Comparison of ENCODE assay signal across 13 mouse cellular contexts in the genomic region with DNA sequence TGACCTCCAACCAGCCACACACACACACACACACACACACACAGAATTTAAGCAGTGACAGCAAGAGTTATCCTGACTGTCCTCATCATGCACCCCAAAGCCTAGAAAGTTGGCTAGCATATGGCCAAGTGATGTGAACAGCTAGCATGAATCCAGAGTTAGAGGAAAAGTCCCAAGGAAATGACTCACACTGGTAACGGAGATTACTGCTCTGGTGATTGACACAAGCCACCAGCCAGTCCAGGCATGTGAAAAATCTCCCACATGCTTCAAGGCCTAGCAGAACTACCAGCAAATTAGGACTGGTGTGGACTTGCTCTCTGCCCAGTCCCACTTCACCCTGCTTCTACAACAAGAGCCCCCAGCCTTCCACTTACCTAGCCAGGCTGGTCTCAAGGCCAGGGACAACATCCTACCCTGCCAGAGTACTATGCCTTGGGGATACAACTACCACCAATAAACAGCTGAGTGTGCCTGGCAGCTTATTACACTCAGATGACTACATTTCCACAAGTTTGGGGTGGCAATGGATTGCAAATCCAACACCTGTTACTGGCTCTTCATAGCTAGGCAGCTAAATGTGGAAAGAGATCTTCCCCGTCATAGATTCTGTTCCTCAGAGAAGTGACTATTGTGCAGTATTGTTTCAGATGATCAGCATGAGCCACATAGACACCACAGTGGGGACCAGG. TPM values are rescaled to one million over a fixed set of nuclear protein-coding genes. Genes with fewer than 3 reads are reported as not detected.
A peak's percentile ranks its signal among the peaks of the same experiment; 100 is the strongest.
DNase-seq lines count a peak whose midpoint lies in the region; ATAC-seq and TF ChIP-seq lines count a peak whose summit lies in the region.
"Had no signal": no experiment of that assay in that cellular context is flagged by ENCODE, and none has a peak within 500 bp of the region (broad histone marks: within the 10 kb centered on the region; RNA-seq: fewer than 3 reads in every experiment).

No protein-coding gene starts in this region.

- no peaks in the 10 kb centered on the region for H3K27me3 ChIP-seq in heart, embryonic 14.5 days (ENCODE audit: control insufficient read depth, insufficient read depth, low read length)
- H3K27me3 ChIP-seq in MEL (ENCODE audit: control insufficient read depth in 1 of 2, insufficient read depth in 2 of 2, low read length in 2 of 2): no peaks in the 10 kb centered on the region
- H3K27me3 ChIP-seq: forebrain, embryonic 15.5 days; limb, embryonic 13.5 days had no signal

- H3K4me1 ChIP-seq in heart, embryonic 14.5 days (ENCODE audit: control insufficient read depth in 2 of 2, insufficient read depth in 2 of 2, low read length in 2 of 2): peaks cover 23 to 60% of the 10 kb centered on the region in 2 experiments
- H3K4me1 ChIP-seq in MEL (ENCODE audit: control insufficient read depth in 1 of 2, insufficient read depth in 2 of 2, low read length in 2 of 2): peaks cover 16 to 24% of the 10 kb centered on the region in 2 experiments; a peak in 3 of 4 replicates
- H3K4me1 ChIP-seq: forebrain, embryonic 15.5 days had no signal

- H3K36me3 ChIP-seq in heart, embryonic 14.5 days (ENCODE audit: control insufficient read depth, insufficient read depth, low read length): no peaks in the 10 kb centered on the region
- H3K36me3 ChIP-seq in MEL (ENCODE audit: control insufficient read depth in 1 of 2, insufficient read depth in 2 of 2, low read length in 2 of 2): peaks cover 23% of the 10 kb centered on the region in 2 experiments
- H3K36me3 ChIP-seq: forebrain, embryonic 15.5 days; G1E; limb, embryonic 13.5 days had no signal

- no peak for TF ChIP-seq RAD21 in MEL (IDR thresholded peaks at IDR 0.05; ENCODE audit: low read depth, low read length)

- no peak for DNase-seq in heart, adult 8-10 months (ENCODE audit: low spot score)
- peak; percentile 57 for DNase-seq in MEL (ENCODE audit: low read depth, low spot score)
- peak; percentile 28 for DNase-seq in c-Kit-positive CD71-negative TER-119-negative erythroid progenitor cells, embryonic 14.5 days (ENCODE audit: low read depth)
- no peak for DNase-seq in kidney, adult 11 months
- DNase-seq in lung, postnatal 4 days: no peak
- DNase-seq: adrenal gland, adult 8-10 months; cerebellum, adult 11-12 months; thymus, postnatal 4 days had no signal

- H3K9ac ChIP-seq in heart, embryonic 14.5 days (ENCODE audit: low read length): no peak overlapping the region
- no peak overlapping the region for H3K9ac ChIP-seq in MEL (ENCODE audit: control insufficient read depth, low read depth, low read length, poor library complexity, severe bottlenecking)
- H3K9ac ChIP-seq: forebrain, embryonic 15.5 days; limb, embryonic 13.5 days had no signal

- no peak overlapping the region for H3K4me3 ChIP-seq in heart, embryonic 14.5 days (ENCODE audit: control insufficient read depth in 1 of 2, insufficient read depth in 1 of 2, low read depth in 1 of 2, low read length in 2 of 2)
- no peak overlapping the region for H3K4me3 ChIP-seq in MEL (ENCODE audit: control insufficient read depth in 1 of 2, insufficient read depth in 1 of 2, low read depth in 2 of 2, low read length in 2 of 2)
- H3K4me3 ChIP-seq: forebrain, embryonic 15.5 days; limb, embryonic 13.5 days had no signal

- no peak for TF ChIP-seq CTCF in MEL (IDR thresholded peaks at IDR 0.05 in 2 of 3, conservative IDR thresholded peaks at IDR 0.05 in 1 of 3; ENCODE audit: control insufficient read depth in 1 of 3, insufficient read depth in 1 of 3, low read depth in 2 of 3, low read length in 3 of 3, poor library complexity in 1 of 3, severe bottlenecking in 1 of 3)

- 37% methylated on average over 2 of the region's 2 CpGs for WGBS in heart, embryonic 14.5 days

- peak overlapping the region; percentile 60 for H3K27ac ChIP-seq in heart, embryonic 14.5 days (replicated peaks in 1 of 2; ENCODE audit: control insufficient read depth in 1 of 2, insufficient read depth in 1 of 2, low read depth in 2 of 2, low read length in 2 of 2)
- 0 out of 2 replicates have a peak overlapping the region, but pooled peaks have one; percentile 22 for H3K27ac ChIP-seq in MEL (ENCODE audit: control insufficient read depth, low read depth, low read length)
- H3K27ac ChIP-seq: forebrain, embryonic 15.5 days; limb, embryonic 13.5 days had no signal

- no peak for TF ChIP-seq EP300 in MEL (IDR thresholded peaks at IDR 0.05; ENCODE audit: low read depth in 1 of 2, low read length in 2 of 2)

- no peaks in the 10 kb centered on the region for H3K9me3 ChIP-seq in heart, embryonic 14.5 days (ENCODE audit: control insufficient read depth, low read length)
- no peaks in the 10 kb centered on the region for H3K9me3 ChIP-seq in MEL (replicated peaks; ENCODE audit: insufficient read depth, low read length)
- H3K9me3 ChIP-seq: forebrain, embryonic 15.5 days; G1E; limb, embryonic 13.5 days had no signal

- H3K79me2 ChIP-seq in MEL (ENCODE audit: control insufficient read depth, insufficient read depth, low read length, poor library complexity): peaks cover 91% of the 10 kb centered on the region

- H3K4me2 ChIP-seq in heart, embryonic 14.5 days (ENCODE audit: low read length): no peak overlapping the region
- H3K4me2 ChIP-seq: forebrain, embryonic 15.5 days; limb, embryonic 13.5 days had no signal

- ATAC-seq in heart, embryonic 14.5 days (ENCODE audit: insufficient number of reproducible peaks, insufficient read depth, low FRiP score, low read depth): no peak; the same call in 1 of the 2 replicates
- ATAC-seq in megakaryocyte, adult 5-6 weeks (ENCODE audit: poor library complexity, severe bottlenecking): peak; percentile 35
- ATAC-seq: forebrain, embryonic 15.5 days had no signal

- no peak for TF ChIP-seq POLR2A in MEL (IDR thresholded peaks at IDR 0.05; ENCODE audit: control insufficient read depth in 1 of 2, insufficient read depth in 1 of 2, low read depth in 1 of 2, low read length in 2 of 2, poor library complexity in 1 of 2)

TF ChIP-seq in MEL, 35 proteins besides CTCF, POLR2A, EP300 and RAD21:
- TF ChIP-seq SMC3 (IDR thresholded peaks at IDR 0.05; ENCODE audit: low read depth, low read length) (no peak), ETS1 (IDR thresholded peaks at IDR 0.05; ENCODE audit: low read depth, low read length) (0 out of 2 replicates have a peak, but pooled peaks have one; percentile 18), MAZ (IDR thresholded peaks at IDR 0.05; ENCODE audit: low read depth, low read length) (no peak), NELFE (IDR thresholded peaks at IDR 0.05; ENCODE audit: low read depth, low read length) (no peak), NRF1 (IDR thresholded peaks at IDR 0.05; ENCODE audit: insufficient read depth, low read depth, low read length, poor library complexity, severe bottlenecking) (no peak), HCFC1 (IDR thresholded peaks at IDR 0.05; ENCODE audit: low read depth, low read length) (no peak), E2F4 (IDR thresholded peaks at IDR 0.05; ENCODE audit: borderline replicate concordance, low read depth, low read length) (no peak), POLR2AphosphoS5 (IDR thresholded peaks at IDR 0.05; ENCODE audit: borderline replicate concordance, low read depth, low read length) (no peak), CHD2 (IDR thresholded peaks at IDR 0.05; ENCODE audit: low read length) (no peak), USF2 (IDR thresholded peaks at IDR 0.05; ENCODE audit: borderline replicate concordance in 1 of 2, insufficient read depth in 1 of 2, low read depth in 1 of 2, low read length in 2 of 2) (no peak), MXI1 (IDR thresholded peaks at IDR 0.05; ENCODE audit: low read depth, low read length) (0 out of 2 replicates have a peak, but pooled peaks have one; percentile 33)

RNA-seq across cellular contexts. Expression of gene Cux1, which starts 35.5 kb away (rescaled TPM):
- polyA plus RNA-seq in heart, embryonic 14.5 days (2014; fragmentation: Nextera tagmentation; extraction: Ambion mirVana): 71.6 and 76.8 TPM in 2 replicates
- 100 to 1,000 TPM in 1 of 4 experiments, 10 to 100 TPM in 3; 79.3 to 102 (median 88.5) TPM for total RNA-seq in heart, adult 8-10 months (2022)
- total RNA-seq in MEL (2012; rRNA removed): 70.4 and 71.1 TPM in 2 replicates
- polyA plus RNA-seq in MEL (2012; ENCODE audit: insufficient read depth in 1 of 2, insufficient read length in 2 of 2, low read depth in 1 of 2, low replicate concordance in 2 of 2, missing spikeins in 1 of 2): 100 to 1,000 TPM in 1 of 2 experiments, not detected in 1; 104 TPM
- 74.0 and 88.0 TPM in 2 replicates for total RNA-seq in megakaryocyte, adult 5-6 weeks (2015)
- total RNA-seq in megakaryocyte, adult 5-6 weeks (2017): 77.4 and 95.4 TPM in 2 replicates

Comparison
In these comparisons a context has a peak if more than half of its experiments do, and no peak if none do; other contexts are left out.
1. DNase-seq: peak in MEL (single experiment) and c-Kit-positive CD71-negative TER-119-negative erythroid progenitor cells, embryonic 14.5 days (single experiment); none in heart, adult 8-10 months (single experiment), kidney, adult 11 months (single experiment) and lung, postnatal 4 days (0 of 2).